Mouse (Mus musculus) T-helper 2 cell (primary cell): ENCODE results near the gene Gm10961.

Experiments used
- in situ Hi-C: fragments of 300-600 bp; cut with MboI, MseI; formaldehyde crosslinking; loops from one replicate; pipeline ENCODE4 v1.15.1; 2025; ENCODE audit warnings: high pct_unique_total_duplicates

Gene Gm10961

DNA sequence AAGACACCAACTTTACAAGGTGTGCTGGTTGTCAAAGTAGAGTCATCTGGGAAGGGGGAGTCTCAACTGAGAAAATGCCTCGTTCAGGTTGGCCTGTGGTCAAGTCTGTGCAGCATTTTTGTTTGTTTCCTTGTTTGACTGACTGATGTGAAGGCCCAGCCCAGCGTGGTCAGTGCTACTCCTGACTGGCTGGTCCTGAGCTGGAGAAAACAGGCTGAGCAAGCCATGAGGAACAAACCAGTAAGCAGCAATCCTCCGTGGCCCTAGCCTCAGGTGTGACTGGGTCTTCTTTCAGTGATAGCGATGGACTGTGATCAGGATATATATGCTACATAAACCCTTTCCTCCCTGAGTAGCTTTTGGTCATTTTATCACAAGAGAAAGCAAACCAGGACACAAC lies 25.8 kb downstream of the Gm10961 start:
- in situ Hi-C loops: no loop called here

GRCm38 (mm10) chr3:107659000-107659399 lies 27.9 kb downstream of the Gm10961 start:
- in situ Hi-C loops: no loop called here

DNA sequence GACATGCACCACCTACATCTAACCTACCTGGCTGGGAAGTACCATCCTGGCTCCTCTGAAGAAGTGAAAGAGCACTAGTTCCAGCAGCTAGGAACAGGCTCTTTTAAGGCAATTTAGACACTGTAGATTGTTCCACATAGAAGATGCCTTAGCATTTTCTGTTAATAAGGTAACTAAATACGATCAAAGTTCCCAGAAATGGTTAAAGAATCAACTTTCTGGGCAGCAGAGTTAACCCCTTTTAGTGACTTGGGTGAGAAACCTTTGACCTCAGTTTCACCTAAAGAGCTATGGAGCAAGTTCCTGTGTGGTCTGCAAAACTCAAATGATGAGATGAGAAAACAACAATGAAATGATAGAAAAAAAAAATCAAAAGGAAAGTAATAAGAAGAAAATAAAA lies 33.5 kb downstream of the Gm10961 start:
- in situ Hi-C loops: no loop called here

GRCm38 (mm10) chr3:107667426-107667825 lies 36.3 kb downstream of the Gm10961 start:
- in situ Hi-C loops: no loop called here

- in situ Hi-C loops: no loop called here
Measured at GRCm38 (mm10) chr3:107668786-107669185, 37.7 kb downstream of the Gm10961 start.

- in situ Hi-C loops: no loop called here
Measured at GRCm38 (mm10) chr3:107670500-107670899, 39.4 kb downstream of the Gm10961 start.

DNA sequence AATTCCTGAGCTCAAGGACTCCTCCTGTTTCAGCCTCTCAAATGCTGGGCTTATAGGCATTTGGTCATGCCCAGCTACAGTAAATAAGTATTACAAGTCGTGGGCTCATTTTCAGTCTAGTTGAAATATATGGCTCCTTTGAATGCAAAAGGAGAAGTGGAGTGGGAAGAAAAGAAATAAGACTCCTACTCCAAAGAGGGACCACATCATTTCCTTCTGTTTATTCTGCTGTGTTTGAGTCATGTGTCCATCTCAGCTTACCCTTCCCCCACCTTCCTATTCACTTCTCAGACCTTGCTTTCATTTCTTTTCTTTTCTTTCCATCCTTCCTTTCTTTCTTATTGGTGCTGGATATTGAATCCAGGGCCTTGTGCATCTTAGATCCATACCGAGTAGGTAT lies 40.4 kb downstream of the Gm10961 start:
- in situ Hi-C loops: no loop called here

DNA sequence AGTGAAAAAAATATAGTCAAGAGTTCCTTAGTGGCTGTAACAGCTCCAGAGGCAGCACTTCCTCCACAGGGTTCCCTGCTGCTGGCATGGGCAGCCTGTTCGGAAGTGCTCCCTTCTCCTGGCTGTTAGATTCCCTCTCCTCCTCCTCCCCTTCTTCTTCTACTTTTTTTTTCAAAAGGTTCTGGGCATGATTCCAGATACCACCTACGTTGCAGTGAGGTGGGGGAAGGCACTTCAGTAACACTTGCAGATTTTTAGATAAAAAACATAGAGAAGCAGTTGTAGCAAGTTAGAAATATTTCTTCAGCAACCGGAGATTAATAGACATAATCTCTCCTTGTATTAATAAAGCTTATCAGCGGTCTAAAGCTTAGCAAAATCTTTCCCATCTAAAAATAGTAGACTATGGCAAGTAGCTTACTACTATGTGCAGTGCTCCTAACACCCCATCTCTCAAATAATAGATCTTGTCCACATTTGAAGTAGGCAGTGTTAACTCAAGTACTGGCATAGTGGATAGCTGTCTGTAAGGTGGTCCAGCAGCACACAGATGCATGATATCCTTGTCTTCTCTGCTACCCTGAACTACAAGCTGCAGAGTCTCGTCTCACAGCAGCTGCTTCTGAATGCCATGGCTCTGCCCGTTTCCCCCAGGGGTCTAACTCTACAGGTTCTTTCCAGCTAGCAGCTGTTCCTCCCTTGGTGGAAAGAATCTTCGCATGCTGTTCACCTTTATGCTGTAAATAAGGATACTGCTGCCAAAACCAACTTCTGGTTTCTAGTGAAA lies 49.9 kb downstream of the Gm10961 start:
- in situ Hi-C loops: no loop called here
